Mouse (Mus musculus): ENCODE results near the gene Npas2. TPM values are rescaled to one million over a fixed set of nuclear protein-coding genes. Genes with fewer than 3 reads are reported as not detected.

Gene Npas2
- polyA plus RNA-seq, 1 experiment: 1.1 TPM

DNA sequence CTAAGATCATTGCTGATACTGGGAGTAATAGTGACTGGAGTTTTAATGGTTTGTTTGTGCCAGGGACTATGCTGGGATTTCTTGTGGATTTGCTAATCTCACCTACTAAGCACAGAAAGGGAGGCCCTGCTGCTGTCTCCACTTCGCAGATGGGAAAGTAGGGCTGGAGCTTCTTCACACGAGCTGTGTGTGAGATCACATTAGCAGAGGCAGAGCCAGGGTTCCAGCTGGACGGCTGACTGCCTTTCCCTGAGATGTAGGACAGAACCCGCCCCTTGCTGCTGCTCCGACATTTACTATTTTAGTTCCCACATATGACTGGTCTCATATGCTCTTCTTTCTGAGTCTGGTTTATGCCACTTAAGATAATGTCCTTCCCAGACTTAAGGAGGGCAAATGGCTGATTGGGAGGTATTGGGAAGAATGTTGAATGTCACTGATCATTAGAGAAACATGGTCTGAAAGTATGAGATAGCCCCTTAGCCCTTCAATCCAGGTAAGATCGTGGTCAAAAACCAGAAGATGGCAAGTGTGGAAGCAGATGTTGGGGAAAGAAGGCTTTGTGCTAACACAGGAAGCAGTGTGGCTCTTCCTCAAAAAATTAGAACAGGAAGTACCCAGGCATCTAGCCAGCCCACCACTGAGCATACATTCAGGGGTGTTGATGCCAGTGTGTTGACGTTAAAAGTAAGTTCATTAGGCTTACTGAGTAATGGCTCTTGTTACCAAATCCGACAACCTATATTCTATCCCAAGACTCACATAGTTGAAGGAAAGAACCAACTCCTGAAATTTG, 66.8 kb downstream of the Npas2 start:
- Histone ChIP-seq H3K27me3 (ENCODE audit: control insufficient read depth, insufficient read depth, low read length) (no peaks in the 10 kb centered on the region), H3K36me3 (ENCODE audit: control insufficient read depth, insufficient read depth, low read length) (no peaks in the 10 kb centered on the region), H3K4me3 (ENCODE audit: control insufficient read depth, low read depth, low read length) (no peak overlapping the region), H3K27ac (ENCODE audit: control insufficient read depth, insufficient read depth, low read depth, low read length) (no peak overlapping the region), H3K4me1 (ENCODE audit: control insufficient read depth, insufficient read depth, low read length) (no peaks in the 10 kb centered on the region)
- no peak for TF ChIP-seq CTCF (IDR thresholded peaks at IDR 0.05; ENCODE audit: control insufficient read depth, insufficient read depth, insufficient replicate concordance, low read depth, low read length)
- TF ChIP-seq POLR2A (IDR thresholded peaks at IDR 0.05; ENCODE audit: control insufficient read depth, low read depth, low read length): no peak

DNA sequence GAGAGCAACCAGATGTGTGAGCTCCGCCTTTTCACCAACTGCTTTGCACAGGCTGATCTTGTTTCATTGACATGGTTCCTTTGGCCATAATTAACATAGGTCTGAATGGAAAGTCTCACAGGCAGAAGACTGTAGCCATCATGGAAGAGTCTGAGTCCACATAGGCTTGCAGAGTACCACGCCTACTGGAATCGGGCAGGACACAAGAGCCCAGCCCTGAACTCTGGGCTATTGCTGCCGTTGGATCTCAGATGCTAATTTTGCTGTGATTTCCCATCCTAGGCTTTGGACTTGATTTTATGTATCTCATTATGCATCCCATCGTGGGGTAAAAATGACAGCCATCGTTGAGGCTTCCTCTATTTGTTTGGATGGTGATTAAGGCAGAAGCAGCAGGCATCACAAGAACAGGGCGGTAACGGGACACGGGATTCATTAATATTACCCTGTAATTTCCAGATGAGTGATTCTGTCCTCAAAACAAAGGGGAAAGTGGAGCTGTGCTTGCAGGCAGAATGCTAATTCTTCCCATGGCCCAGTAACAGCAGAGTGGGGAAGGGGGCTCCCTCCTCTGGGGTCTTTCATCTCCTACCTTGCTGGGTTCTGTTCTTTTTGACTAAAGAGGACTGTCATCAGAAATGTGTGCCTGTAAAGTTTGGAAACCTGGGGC, 73.4 kb downstream of the Npas2 start:
- H3K36me3 ChIP-seq (ENCODE audit: control insufficient read depth, insufficient read depth, low read length): no peaks in the 10 kb centered on the region
- no peaks in the 10 kb centered on the region for H3K4me1 ChIP-seq (ENCODE audit: control insufficient read depth, insufficient read depth, low read length)
- no peaks in the 10 kb centered on the region for H3K27me3 ChIP-seq (ENCODE audit: control insufficient read depth, insufficient read depth, low read length)
- no peak overlapping the region for H3K27ac ChIP-seq (ENCODE audit: control insufficient read depth, insufficient read depth, low read depth, low read length)
- no peak overlapping the region for H3K4me3 ChIP-seq (ENCODE audit: control insufficient read depth, low read depth, low read length)
- TF ChIP-seq CTCF (IDR thresholded peaks at IDR 0.05; ENCODE audit: control insufficient read depth, insufficient read depth, insufficient replicate concordance, low read depth, low read length) (no peak), POLR2A (IDR thresholded peaks at IDR 0.05; ENCODE audit: control insufficient read depth, low read depth, low read length) (no peak)

- H3K4me1 ChIP-seq (ENCODE audit: control insufficient read depth, insufficient read depth, low read length): no peaks in the 10 kb centered on the region
- H3K4me3 ChIP-seq (ENCODE audit: control insufficient read depth, low read depth, low read length): no peak overlapping the region
- no peaks in the 10 kb centered on the region for H3K36me3 ChIP-seq (ENCODE audit: control insufficient read depth, insufficient read depth, low read length)
- no peak overlapping the region for H3K27ac ChIP-seq (ENCODE audit: control insufficient read depth, insufficient read depth, low read depth, low read length)
- H3K27me3 ChIP-seq (ENCODE audit: control insufficient read depth, insufficient read depth, low read length): no peaks in the 10 kb centered on the region
- TF ChIP-seq POLR2A (IDR thresholded peaks at IDR 0.05; ENCODE audit: control insufficient read depth, low read depth, low read length): no peak
- TF ChIP-seq CTCF (IDR thresholded peaks at IDR 0.05; ENCODE audit: control insufficient read depth, insufficient read depth, insufficient replicate concordance, low read depth, low read length): no peak
These were observed 79.4 kb downstream of the Npas2 start for GRCm38 (mm10) chr1:39272976-39273375.

DNA sequence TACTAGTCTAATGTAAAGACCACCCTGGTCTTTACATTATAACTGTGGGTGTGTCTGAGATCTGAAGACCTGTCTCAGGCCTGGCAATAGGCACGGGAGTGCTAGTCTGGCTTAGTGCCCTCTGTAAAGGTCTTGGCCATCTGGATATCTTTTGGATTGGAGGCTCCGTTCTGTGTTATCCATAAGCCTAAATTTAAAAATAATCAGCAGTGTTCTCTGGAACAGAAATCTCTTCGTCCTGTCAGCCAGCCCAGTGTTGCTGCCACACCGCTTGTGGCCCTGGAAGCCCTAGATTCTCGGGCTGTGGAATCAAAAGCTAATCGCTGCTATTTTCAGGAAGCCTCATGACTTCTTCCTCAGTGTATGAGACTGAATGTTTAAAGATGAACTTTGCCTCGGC, 86.9 kb downstream of the Npas2 start:
- no peak for TF ChIP-seq CTCF (IDR thresholded peaks at IDR 0.05; ENCODE audit: control insufficient read depth, insufficient read depth, insufficient replicate concordance, low read depth, low read length)
- no peak for TF ChIP-seq POLR2A (IDR thresholded peaks at IDR 0.05; ENCODE audit: control insufficient read depth, low read depth, low read length)
- Histone ChIP-seq H3K27ac (ENCODE audit: control insufficient read depth, insufficient read depth, low read depth, low read length) (no peak overlapping the region), H3K4me3 (ENCODE audit: control insufficient read depth, low read depth, low read length) (no peak overlapping the region), H3K4me1 (ENCODE audit: control insufficient read depth, insufficient read depth, low read length) (no peaks in the 10 kb centered on the region), H3K27me3 (ENCODE audit: control insufficient read depth, insufficient read depth, low read length) (no peaks in the 10 kb centered on the region), H3K36me3 (ENCODE audit: control insufficient read depth, insufficient read depth, low read length) (no peaks in the 10 kb centered on the region)

DNA sequence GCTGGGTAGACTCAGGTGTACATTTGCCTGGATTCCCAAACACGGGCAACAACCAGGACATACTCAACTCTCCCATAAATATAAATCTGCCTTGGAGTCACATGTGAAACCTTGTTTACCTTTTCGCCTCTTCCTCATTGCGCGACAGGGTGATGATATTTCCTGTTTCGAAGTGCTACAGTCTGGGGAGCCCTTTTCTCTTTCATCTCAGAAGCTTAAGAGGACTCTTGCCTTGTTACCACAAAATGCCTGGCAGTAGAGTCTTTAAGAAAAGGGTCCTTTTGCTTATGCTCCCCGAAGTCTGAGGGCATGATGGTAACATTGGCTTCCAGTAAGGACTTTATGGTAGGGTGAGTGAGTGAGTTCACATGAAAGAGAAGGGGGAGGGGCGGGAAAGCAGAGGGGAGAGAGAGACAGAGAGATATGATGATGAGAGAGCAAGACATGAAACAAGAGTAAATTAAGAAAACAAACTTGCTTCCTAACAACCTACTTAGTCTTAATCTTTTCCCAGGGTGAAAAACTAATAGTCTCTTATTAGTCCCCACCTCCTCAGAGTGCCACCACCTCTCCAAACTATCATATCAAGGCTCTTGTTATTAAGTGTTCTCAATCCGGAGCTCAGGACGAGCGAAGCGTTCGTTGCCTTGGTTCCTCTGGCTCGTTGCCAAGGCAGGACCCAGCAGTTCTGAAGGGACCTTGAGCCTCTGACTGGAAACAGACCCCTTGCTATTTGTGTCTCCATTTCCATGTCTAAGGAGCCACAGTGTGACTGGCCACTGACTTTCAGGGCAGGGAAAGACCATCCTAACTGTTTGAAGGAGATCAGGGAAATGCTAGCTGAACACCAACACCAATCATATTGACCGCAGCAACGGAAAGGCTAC, 87.7 kb downstream of the Npas2 start:
- Histone ChIP-seq H3K27ac (ENCODE audit: control insufficient read depth, insufficient read depth, low read depth, low read length) (no peak overlapping the region), H3K4me1 (ENCODE audit: control insufficient read depth, insufficient read depth, low read length) (no peaks in the 10 kb centered on the region), H3K27me3 (ENCODE audit: control insufficient read depth, insufficient read depth, low read length) (no peaks in the 10 kb centered on the region), H3K36me3 (ENCODE audit: control insufficient read depth, insufficient read depth, low read length) (no peaks in the 10 kb centered on the region), H3K4me3 (ENCODE audit: control insufficient read depth, low read depth, low read length) (no peak overlapping the region)
- TF ChIP-seq POLR2A (IDR thresholded peaks at IDR 0.05; ENCODE audit: control insufficient read depth, low read depth, low read length): no peak
- no peak for TF ChIP-seq CTCF (IDR thresholded peaks at IDR 0.05; ENCODE audit: control insufficient read depth, insufficient read depth, insufficient replicate concordance, low read depth, low read length)

DNA sequence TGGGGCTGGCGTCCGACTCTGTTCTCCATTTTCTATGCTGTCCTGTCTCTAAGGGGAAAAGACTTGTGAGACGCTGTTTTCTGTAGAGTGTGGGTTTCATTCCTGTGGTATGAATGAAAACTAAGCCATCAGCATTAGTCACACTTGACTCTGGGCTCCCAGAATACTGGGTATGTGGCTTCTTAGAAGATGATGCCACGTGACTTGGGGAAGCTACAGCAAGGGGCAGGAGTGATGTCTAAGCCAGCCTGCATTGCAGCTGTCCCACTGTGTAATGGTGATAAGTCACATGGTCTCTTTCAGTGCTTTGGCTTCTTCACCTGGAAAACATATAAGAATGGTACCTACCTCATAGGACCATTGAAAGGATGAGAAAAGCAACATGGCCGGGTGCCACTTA, 88.4 kb downstream of the Npas2 start:
- no peak overlapping the region for H3K4me3 ChIP-seq (ENCODE audit: control insufficient read depth, low read depth, low read length)
- no peak for TF ChIP-seq POLR2A (IDR thresholded peaks at IDR 0.05; ENCODE audit: control insufficient read depth, low read depth, low read length)
- no peak for TF ChIP-seq CTCF (IDR thresholded peaks at IDR 0.05; ENCODE audit: control insufficient read depth, insufficient read depth, insufficient replicate concordance, low read depth, low read length)
- no peaks in the 10 kb centered on the region for H3K36me3 ChIP-seq (ENCODE audit: control insufficient read depth, insufficient read depth, low read length)
- H3K4me1 ChIP-seq (ENCODE audit: control insufficient read depth, insufficient read depth, low read length): no peaks in the 10 kb centered on the region
- no peak overlapping the region for H3K27ac ChIP-seq (ENCODE audit: control insufficient read depth, insufficient read depth, low read depth, low read length)
- no peaks in the 10 kb centered on the region for H3K27me3 ChIP-seq (ENCODE audit: control insufficient read depth, insufficient read depth, low read length)

- no peak overlapping the region for H3K27ac ChIP-seq (ENCODE audit: control insufficient read depth, insufficient read depth, low read depth, low read length)
These were observed 89.8 kb downstream of the Npas2 start for GRCm38 (mm10) chr1:39283323-39283722.

More at GRCm38 (mm10) chr1:39283323-39283722, 89.8 kb downstream of the Npas2 start:
- Histone ChIP-seq H3K4me1 (ENCODE audit: control insufficient read depth, insufficient read depth, low read length) (no peaks in the 10 kb centered on the region), H3K36me3 (ENCODE audit: control insufficient read depth, insufficient read depth, low read length) (no peaks in the 10 kb centered on the region), H3K27me3 (ENCODE audit: control insufficient read depth, insufficient read depth, low read length) (no peaks in the 10 kb centered on the region), H3K4me3 (ENCODE audit: control insufficient read depth, low read depth, low read length) (no peak overlapping the region)
- no peak for TF ChIP-seq CTCF (IDR thresholded peaks at IDR 0.05; ENCODE audit: control insufficient read depth, insufficient read depth, insufficient replicate concordance, low read depth, low read length)
- TF ChIP-seq POLR2A (IDR thresholded peaks at IDR 0.05; ENCODE audit: control insufficient read depth, low read depth, low read length): no peak
